Mouse (Mus musculus) forebrain, embryonic 15.5 days (tissue): ENCODE results near the gene Slc25a25. TPM values are rescaled to one million over a fixed set of nuclear protein-coding genes. Genes with fewer than 3 reads are reported as not detected.

Experiments
- ATAC-seq: fragments of 200-750 bp; cut with Nextera tagmentation; replicated peaks from 2 replicates; pipeline ENCODE4 v1.8.0; 2017; ENCODE audit warnings: mild to moderate bottlenecking, moderate TSS enrichment, moderate library complexity
- H3K27ac ChIP-seq: fragments of 300-500 bp; sonication (generic); replicated peaks from 2 replicates; pipeline ENCODE4 v1.5.1; 2015; ENCODE audit warnings: mild to moderate bottlenecking, inconsistent platforms
- H3K27me3 ChIP-seq: fragments of 300-500 bp; sonication (generic); 2 replicates; pipeline ENCODE4 v1.6.1; 2015; ENCODE audit warnings: inconsistent platforms
- H3K36me3 ChIP-seq: fragments of 300-500 bp; sonication (generic); 2 replicates; pipeline ENCODE4 v1.6.1; 2015; ENCODE audit warnings: mild to moderate bottlenecking, inconsistent platforms
- H3K4me1 ChIP-seq: fragments of 300-500 bp; sonication (generic); 2 replicates; pipeline ENCODE4 v1.6.1; 2015; ENCODE audit warnings: inconsistent platforms
- H3K4me2 ChIP-seq: fragments of 300-500 bp; sonication (generic); replicated peaks from 2 replicates; pipeline ENCODE4 v1.6.1; 2015; ENCODE audit warnings: mild to moderate bottlenecking, inconsistent platforms
- H3K4me3 ChIP-seq: fragments of 300-500 bp; sonication (generic); 2 replicates; pipeline ENCODE4 v1.5.1; 2015; ENCODE audit warnings: mild to moderate bottlenecking, inconsistent platforms
- H3K9ac ChIP-seq: fragments of 300-500 bp; sonication (generic); replicated peaks from 2 replicates; pipeline ENCODE4 v1.6.1; 2015; ENCODE audit warnings: mild to moderate bottlenecking, inconsistent platforms
- H3K9me3 ChIP-seq: fragments of 300-500 bp; sonication (generic); 2 replicates; pipeline ENCODE4 v1.6.1; 2016; ENCODE audit warnings: inconsistent platforms
- WGBS: fragments of 180-500 bp; shearing (Covaris S2); methylation state at CpG from one replicate; pipeline ENCODE4 v1.1.7; 2015; ENCODE audit warnings: mixed read lengths; 5-methylcytosine and 5-hydroxymethylcytosine counted together
- polyA plus RNA-seq: library from polyadenylated mRNA; unstranded; fragments of >200 nt; fragmentation: Nextera tagmentation; extraction: Ambion mirVana; gene quantifications from 2 replicates; pipeline ENCODE4 v1.2.1, GENCODE M21; 2015

The Slc25a25 gene
- polyA plus RNA-seq, 1 experiment from 2014 or later, result 48.2 TPM

- no peaks in the 10 kb centered on the region for H3K4me1 ChIP-seq
- no peak within 1 kb of the TSS for H3K4me2 ChIP-seq
- 58% methylated on average over 5 of the region's 5 CpGs for WGBS
- no peaks in the 10 kb centered on the region for H3K36me3 ChIP-seq
- no peak within 1 kb of the TSS for H3K4me3 ChIP-seq
- 0 out of 2 replicates have a peak, but pooled peaks cover 5% of the 10 kb centered on the region for H3K27me3 ChIP-seq
- H3K27ac ChIP-seq, result no peak within 1 kb of the TSS
- no peaks in the 10 kb centered on the region for H3K9me3 ChIP-seq
- ATAC-seq, result no peak
- H3K9ac ChIP-seq, result no peak within 1 kb of the TSS
Measured at GRCm38 (mm10) chr2:32387706-32388490, 63.3 kb downstream of the Slc25a25 start, which contains the start of gene Lcn2. TSS of gene Lcn2 (minus strand) at chr2:32388252.

DNA sequence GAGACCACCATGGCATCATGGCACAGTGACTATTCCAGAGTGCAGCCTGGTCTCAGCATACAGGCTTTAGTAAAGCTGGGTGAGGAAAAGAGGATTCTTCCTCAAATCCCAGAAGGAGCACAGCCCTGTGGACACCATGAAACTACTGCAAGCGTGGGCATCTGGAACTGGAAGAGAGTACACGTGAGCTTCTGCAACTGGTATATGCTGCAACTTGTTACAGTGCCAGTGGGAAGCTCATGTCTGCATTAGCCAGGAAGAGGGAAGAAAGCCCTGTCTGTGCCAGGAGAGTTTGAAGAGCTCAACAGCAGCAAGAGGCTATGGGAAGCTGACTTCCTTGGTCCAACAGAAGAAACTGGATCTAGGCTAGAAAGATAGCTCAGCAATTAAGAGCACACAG, 68.6 kb downstream of the Slc25a25 start:
- Histone ChIP-seq H3K4me3 (no peak overlapping the region), H3K9ac (no peak overlapping the region), H3K27me3 (0 out of 2 replicates have a peak, but pooled peaks cover 5% of the 10 kb centered on the region), H3K36me3 (peaks cover 19% of the 10 kb centered on the region), H3K4me2 (no peak overlapping the region), H3K4me1 (peaks cover 12% of the 10 kb centered on the region), H3K27ac (no peak overlapping the region), H3K9me3 (no peaks in the 10 kb centered on the region)
- 85% methylated on average over 2 of the region's 2 CpGs for WGBS
- no peak for ATAC-seq

DNA sequence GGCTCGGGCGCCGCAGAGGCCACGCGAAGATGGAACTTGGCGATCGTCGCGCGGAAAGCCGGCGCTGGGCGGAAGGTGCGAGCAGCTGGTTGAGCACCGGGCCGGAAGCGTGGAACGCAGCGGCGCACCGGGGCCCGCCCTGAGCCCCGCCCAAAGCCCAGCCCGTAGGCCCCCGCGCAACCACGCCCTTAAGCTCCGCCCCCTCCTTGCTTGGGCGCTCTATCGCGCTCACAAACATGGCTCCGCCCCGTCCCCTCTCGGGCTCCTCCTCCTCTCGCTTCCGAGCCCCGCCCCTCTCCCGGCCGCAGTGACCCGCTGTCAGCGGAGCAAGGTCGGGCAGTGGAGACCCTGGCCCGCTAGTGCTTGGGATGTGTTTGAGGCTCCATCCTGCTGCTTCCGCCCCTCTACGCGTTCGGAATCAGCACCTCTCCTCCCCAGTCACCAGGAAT, 69.4 kb downstream of the Slc25a25 start, which contains the start of gene 1110008P14Rik:
TSS of gene 1110008P14Rik (minus strand) at position 164 of the 449 bp plus-strand sequence.
- Histone ChIP-seq H3K9ac (peak within 1 kb of the TSS; percentile 71), H3K36me3 (peaks cover 26% of the 10 kb centered on the region), H3K27me3 (0 out of 2 replicates have a peak, but pooled peaks cover 5% of the 10 kb centered on the region), H3K4me3 (peak within 1 kb of the TSS; percentile 70), H3K9me3 (no peaks in the 10 kb centered on the region), H3K4me1 (peaks cover 12% of the 10 kb centered on the region), H3K27ac (no peak within 1 kb of the TSS; the same call in 1 of the 2 replicates), H3K4me2 (peak within 1 kb of the TSS; percentile 94)
- peak; percentile 89 for ATAC-seq
- WGBS, result 1% methylated on average over 47 of the region's 47 CpGs

DNA sequence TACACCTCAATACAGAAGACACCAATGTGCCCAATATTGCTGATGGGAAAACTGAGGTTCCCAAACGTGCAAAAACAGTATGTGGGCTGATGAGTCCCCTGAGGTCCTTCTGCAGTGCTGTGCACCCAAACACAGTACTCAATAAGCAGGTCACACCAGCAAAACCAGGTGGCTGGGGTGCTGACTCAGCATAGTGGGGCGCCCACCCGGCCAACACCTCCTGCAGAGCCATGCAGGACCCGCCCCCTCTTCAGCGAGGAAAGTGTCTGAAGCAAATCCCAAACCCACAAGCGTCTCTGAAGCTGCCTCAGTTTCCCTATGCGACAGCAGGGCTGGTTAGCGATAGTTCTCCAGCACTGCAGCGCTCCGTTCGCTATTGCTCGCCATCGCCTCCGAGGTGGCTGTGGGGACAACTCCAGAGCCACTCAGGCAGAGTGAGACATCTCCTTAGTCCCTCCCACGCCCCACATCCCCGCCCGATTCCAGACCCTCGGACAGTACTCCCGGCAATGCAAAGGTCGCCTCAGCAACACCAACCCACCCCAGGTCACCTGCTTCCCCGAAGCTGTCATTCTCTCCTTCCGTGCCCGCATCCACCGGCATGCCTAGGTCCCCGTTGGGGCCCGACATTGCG, 70.0 kb downstream of the Slc25a25 start:
- H3K27ac ChIP-seq, result no peak overlapping the region; the same call in 1 of the 2 replicates
- no peaks in the 10 kb centered on the region for H3K9me3 ChIP-seq
- H3K4me3 ChIP-seq, result peak overlapping the region; percentile 70
- H3K9ac ChIP-seq, result peak overlapping the region; percentile 71
- peak; percentile 75 for ATAC-seq
- peaks cover 32% of the 10 kb centered on the region for H3K36me3 ChIP-seq
- H3K4me2 ChIP-seq, result peak overlapping the region; percentile 94
- H3K27me3 ChIP-seq, result 0 out of 2 replicates have a peak, but pooled peaks cover 5% of the 10 kb centered on the region
- H3K4me1 ChIP-seq, result peaks cover 12% of the 10 kb centered on the region
- 2% methylated on average over 27 of the region's 27 CpGs for WGBS

- no peak for ATAC-seq
- H3K4me2 ChIP-seq, result no peak overlapping the region
- H3K36me3 ChIP-seq, result peaks cover 44% of the 10 kb centered on the region
- H3K4me3 ChIP-seq, result no peak overlapping the region
- H3K9ac ChIP-seq, result no peak overlapping the region
- no peak overlapping the region for H3K27ac ChIP-seq
- 0 out of 2 replicates have a peak, but pooled peaks cover 5% of the 10 kb centered on the region for H3K27me3 ChIP-seq
- H3K9me3 ChIP-seq, result no peaks in the 10 kb centered on the region
- H3K4me1 ChIP-seq, result peaks cover 12% of the 10 kb centered on the region
- 84% methylated on average over 7 of the region's 7 CpGs for WGBS
Measured at GRCm38 (mm10) chr2:32380001-32380500, 71.2 kb downstream of the Slc25a25 start.

- Histone ChIP-seq H3K4me2 (no peak overlapping the region), H3K4me3 (no peak overlapping the region), H3K36me3 (peaks cover 71% of the 10 kb centered on the region), H3K27ac (no peak overlapping the region), H3K4me1 (peaks cover 10% of the 10 kb centered on the region), H3K9ac (no peak overlapping the region), H3K9me3 (no peaks in the 10 kb centered on the region), H3K27me3 (no peaks in the 10 kb centered on the region)
- 92% methylated on average over 10 of the region's 10 CpGs for WGBS
- ATAC-seq, result no peak
Measured at GRCm38 (mm10) chr2:32376963-32377362, 74.3 kb downstream of the Slc25a25 start.

GRCm38 (mm10) chr2:32375317-32375940, 75.8 kb downstream of the Slc25a25 start:
- Histone ChIP-seq H3K4me1 (no peaks in the 10 kb centered on the region), H3K9me3 (no peaks in the 10 kb centered on the region), H3K4me3 (no peak overlapping the region), H3K9ac (no peak overlapping the region), H3K27ac (no peak overlapping the region), H3K36me3 (peaks cover 86% of the 10 kb centered on the region), H3K27me3 (no peaks in the 10 kb centered on the region), H3K4me2 (no peak overlapping the region)
- WGBS, result 92% methylated on average over 13 of the region's 13 CpGs
- no peak for ATAC-seq

DNA sequence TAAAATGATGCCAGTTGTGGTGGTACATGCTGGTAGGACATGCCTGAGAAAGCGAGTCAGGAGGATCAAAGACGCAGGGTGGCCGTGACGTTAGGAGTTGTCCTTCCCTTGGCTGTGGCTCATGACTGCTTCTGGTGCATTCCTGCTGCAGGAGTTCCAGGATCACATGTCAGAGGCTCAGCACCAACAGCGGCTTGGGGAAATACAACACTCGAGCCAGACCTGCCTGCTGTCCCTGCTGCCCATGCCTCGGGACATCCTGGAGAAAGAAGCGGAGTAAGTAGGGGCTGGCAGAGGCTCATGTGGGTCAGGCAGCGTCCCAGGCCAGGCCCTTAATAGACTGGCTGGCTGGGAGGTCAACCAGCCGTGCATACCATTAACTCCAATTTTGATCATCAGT, 77.1 kb downstream of the Slc25a25 start:
- Histone ChIP-seq H3K27ac (no peak overlapping the region), H3K4me2 (no peak overlapping the region), H3K36me3 (peaks cover 94% of the 10 kb centered on the region), H3K9me3 (no peaks in the 10 kb centered on the region), H3K27me3 (no peaks in the 10 kb centered on the region), H3K9ac (no peak overlapping the region), H3K4me1 (no peaks in the 10 kb centered on the region), H3K4me3 (no peak overlapping the region)
- no peak for ATAC-seq
- 91% methylated on average over 10 of the region's 10 CpGs for WGBS

GRCm38 (mm10) chr2:32367315-32367714, 83.9 kb downstream of the Slc25a25 start:
- Histone ChIP-seq H3K4me1 (peaks cover 14% of the 10 kb centered on the region), H3K9me3 (no peaks in the 10 kb centered on the region), H3K9ac (no peak overlapping the region), H3K4me2 (no peak overlapping the region), H3K4me3 (no peak overlapping the region), H3K36me3 (peaks cover 50% of the 10 kb centered on the region), H3K27me3 (no peaks in the 10 kb centered on the region), H3K27ac (no peak overlapping the region)
- 97% methylated on average over 5 of the region's 5 CpGs for WGBS
- no peak for ATAC-seq
